Mouse (Mus musculus) lung, embryonic 15.5 days (tissue): ENCODE measurements around the gene Rfx4. TPM values are rescaled to one million over a fixed set of nuclear protein-coding genes. Genes with fewer than 3 reads are reported as not detected.

Experiments
- ATAC-seq: fragments of 200-750 bp; cut with Nextera tagmentation; 2 replicates; pipeline ENCODE4 v1.8.0; 2017; ENCODE audit warnings: moderate number of reproducible peaks, borderline replicate concordance; ENCODE audit not compliant: low FRiP score, low TSS enrichment; ENCODE audit errors: extremely low read depth
- H3K27ac ChIP-seq: fragments of 300-500 bp; sonication (generic); 2 replicates; pipeline ENCODE4 v1.5.1; 2015; ENCODE audit warnings: moderate library complexity, mild to moderate bottlenecking, inconsistent platforms
- H3K27me3 ChIP-seq: fragments of 300-500 bp; sonication (generic); 2 replicates; pipeline ENCODE4 v1.6.1; 2015; ENCODE audit warnings: inconsistent platforms
- H3K36me3 ChIP-seq: fragments of 300-500 bp; sonication (generic); 2 replicates; pipeline ENCODE4 v1.6.1; 2015; ENCODE audit warnings: inconsistent platforms
- H3K4me1 ChIP-seq: fragments of 300-500 bp; sonication (generic); 2 replicates; pipeline ENCODE4 v1.6.1; 2015; ENCODE audit warnings: inconsistent platforms
- H3K4me2 ChIP-seq: fragments of 300-500 bp; sonication (generic); 2 replicates; pipeline ENCODE4 v1.6.1; 2015; ENCODE audit warnings: inconsistent platforms, mild to moderate bottlenecking, moderate library complexity
- H3K4me3 ChIP-seq: fragments of 300-500 bp; sonication (generic); 2 replicates; pipeline ENCODE4 v1.5.1; 2015; ENCODE audit warnings: mild to moderate bottlenecking, inconsistent platforms
- H3K9ac ChIP-seq: fragments of 300-500 bp; sonication (generic); 2 replicates; pipeline ENCODE4 v1.6.1; 2015; ENCODE audit warnings: inconsistent platforms
- H3K9me3 ChIP-seq: fragments of 300-500 bp; sonication (generic); 2 replicates; pipeline ENCODE4 v1.6.1; 2016; ENCODE audit warnings: inconsistent platforms
- WGBS: fragments of 180-500 bp; shearing (Covaris S2); methylation state at CpG from one replicate; pipeline ENCODE4 v1.1.7; 2015; 5-methylcytosine and 5-hydroxymethylcytosine counted together
- polyA plus RNA-seq: library from polyadenylated mRNA; unstranded; fragments of >200 nt; fragmentation: Nextera tagmentation; extraction: Ambion mirVana; gene quantifications from 2 replicates; pipeline ENCODE4 v1.2.1, GENCODE M21; 2015

Gene Rfx4
- polyA plus RNA-seq, 1 experiment from 2014 or later, result not detected

GRCm38 (mm10) chr10:84759511-84760117 lies 3.8 kb downstream of the Rfx4 start:
- no peaks in the 10 kb centered on the region for H3K9me3 ChIP-seq
- no peak for ATAC-seq
- H3K36me3 ChIP-seq, result no peaks in the 10 kb centered on the region
- WGBS, result 8% methylated on average over 16 of the region's 16 CpGs
- peak overlapping the region; percentile 25 for H3K4me3 ChIP-seq
- H3K27me3 ChIP-seq, result peaks cover 99% of the 10 kb centered on the region
- H3K9ac ChIP-seq, result no peak overlapping the region
- peaks cover 39% of the 10 kb centered on the region for H3K4me1 ChIP-seq
- peak overlapping the region; percentile 53 for H3K4me2 ChIP-seq
- H3K27ac ChIP-seq, result no peak overlapping the region

- Histone ChIP-seq H3K36me3 (no peaks in the 10 kb centered on the region), H3K4me3 (peak overlapping the region; percentile 25), H3K9me3 (no peaks in the 10 kb centered on the region), H3K27ac (no peak overlapping the region), H3K9ac (no peak overlapping the region), H3K4me2 (peak overlapping the region; percentile 53), H3K4me1 (peaks cover 31% of the 10 kb centered on the region), H3K27me3 (peaks cover 97% of the 10 kb centered on the region)
- 5% methylated on average over 45 of the region's 46 CpGs for WGBS
- ATAC-seq, result peak; percentile 19; the same call in 1 of the 2 replicates
Measured at GRCm38 (mm10) chr10:84760118-84761111, 4.6 kb downstream of the Rfx4 start.

- 61% methylated on average over 10 of the region's 10 CpGs for WGBS
- Histone ChIP-seq H3K4me3 (no peak overlapping the region), H3K27ac (no peak overlapping the region), H3K27me3 (peaks cover 27% of the 10 kb centered on the region), H3K9me3 (no peaks in the 10 kb centered on the region), H3K9ac (no peak overlapping the region), H3K4me2 (no peak overlapping the region), H3K36me3 (no peaks in the 10 kb centered on the region), H3K4me1 (no peaks in the 10 kb centered on the region)
- ATAC-seq, result no peak
Measured at GRCm38 (mm10) chr10:84768766-84769165, 12.9 kb downstream of the Rfx4 start.

GRCm38 (mm10) chr10:84772380-84773130 lies 16.7 kb downstream of the Rfx4 start:
- H3K4me3 ChIP-seq, result no peak overlapping the region
- 70% methylated on average over 4 of the region's 4 CpGs for WGBS
- H3K27ac ChIP-seq, result no peak overlapping the region
- peaks cover 12% of the 10 kb centered on the region; the same call in 1 of the 2 replicates for H3K4me1 ChIP-seq
- H3K4me2 ChIP-seq, result no peak overlapping the region
- no peak overlapping the region for H3K9ac ChIP-seq
- no peaks in the 10 kb centered on the region; the same call in 1 of the 2 replicates for H3K27me3 ChIP-seq
- H3K36me3 ChIP-seq, result no peaks in the 10 kb centered on the region
- H3K9me3 ChIP-seq, result no peaks in the 10 kb centered on the region
- ATAC-seq, result no peak

- H3K4me2 ChIP-seq, result no peak overlapping the region
- ATAC-seq, result no peak
- no peak overlapping the region for H3K27ac ChIP-seq
- H3K27me3 ChIP-seq, result no peaks in the 10 kb centered on the region
- H3K4me3 ChIP-seq, result no peak overlapping the region
- H3K4me1 ChIP-seq, result peaks cover 12% of the 10 kb centered on the region; the same call in 1 of the 2 replicates
- WGBS, result 84% methylated on average over 4 of the region's 4 CpGs
- H3K9ac ChIP-seq, result no peak overlapping the region
- H3K9me3 ChIP-seq, result no peaks in the 10 kb centered on the region
- no peaks in the 10 kb centered on the region for H3K36me3 ChIP-seq
Measured at GRCm38 (mm10) chr10:84773889-84774288, 18.0 kb downstream of the Rfx4 start.

GRCm38 (mm10) chr10:84774573-84774972 lies 18.7 kb downstream of the Rfx4 start:
- H3K9ac ChIP-seq, result no peak overlapping the region
- H3K27ac ChIP-seq, result no peak overlapping the region
- peak; percentile 74; the same call in 1 of the 2 replicates for ATAC-seq
- no peak overlapping the region for H3K4me2 ChIP-seq
- 39% methylated on average over 12 of the region's 12 CpGs for WGBS
- no peak overlapping the region for H3K4me3 ChIP-seq
- H3K9me3 ChIP-seq, result no peaks in the 10 kb centered on the region
- H3K27me3 ChIP-seq, result no peaks in the 10 kb centered on the region
- peaks cover 12% of the 10 kb centered on the region; the same call in 1 of the 2 replicates for H3K4me1 ChIP-seq
- no peaks in the 10 kb centered on the region for H3K36me3 ChIP-seq

- WGBS, result 47% methylated on average over 5 of the region's 5 CpGs
- H3K27ac ChIP-seq, result no peak overlapping the region
- no peaks in the 10 kb centered on the region for H3K36me3 ChIP-seq
- H3K4me1 ChIP-seq, result peaks cover 12% of the 10 kb centered on the region; the same call in 1 of the 2 replicates
- no peak overlapping the region for H3K4me3 ChIP-seq
- no peak overlapping the region for H3K4me2 ChIP-seq
- no peak overlapping the region for H3K9ac ChIP-seq
- ATAC-seq, result no peak
- no peaks in the 10 kb centered on the region for H3K27me3 ChIP-seq
- no peaks in the 10 kb centered on the region for H3K9me3 ChIP-seq
Measured at GRCm38 (mm10) chr10:84777109-84777508, 21.2 kb downstream of the Rfx4 start.

- WGBS, result 52% methylated on average over 7 of the region's 7 CpGs
- ATAC-seq, result no peak
- no peaks in the 10 kb centered on the region for H3K27me3 ChIP-seq
- H3K4me3 ChIP-seq, result no peak overlapping the region
- H3K27ac ChIP-seq, result no peak overlapping the region
- no peaks in the 10 kb centered on the region for H3K9me3 ChIP-seq
- H3K36me3 ChIP-seq, result no peaks in the 10 kb centered on the region
- H3K4me2 ChIP-seq, result no peak overlapping the region
- peaks cover 12% of the 10 kb centered on the region; the same call in 1 of the 2 replicates for H3K4me1 ChIP-seq
- H3K9ac ChIP-seq, result no peak overlapping the region
Measured at GRCm38 (mm10) chr10:84777974-84778373, 22.1 kb downstream of the Rfx4 start.

- Histone ChIP-seq H3K27ac (no peak overlapping the region), H3K36me3 (no peaks in the 10 kb centered on the region), H3K9me3 (no peaks in the 10 kb centered on the region), H3K4me3 (no peak overlapping the region), H3K4me2 (no peak overlapping the region), H3K27me3 (peaks cover 4% of the 10 kb centered on the region), H3K4me1 (no peaks in the 10 kb centered on the region), H3K9ac (no peak overlapping the region)
- no peak for ATAC-seq
- 65% methylated on average over 4 of the region's 4 CpGs for WGBS
Measured at GRCm38 (mm10) chr10:84780828-84781227, 25.0 kb downstream of the Rfx4 start.

GRCm38 (mm10) chr10:84785339-84785738 lies 29.5 kb downstream of the Rfx4 start:
- Histone ChIP-seq H3K4me3 (no peak overlapping the region), H3K4me2 (no peak overlapping the region), H3K9ac (no peak overlapping the region), H3K4me1 (no peaks in the 10 kb centered on the region), H3K36me3 (no peaks in the 10 kb centered on the region), H3K27ac (no peak overlapping the region), H3K27me3 (peaks cover 4% of the 10 kb centered on the region), H3K9me3 (no peaks in the 10 kb centered on the region)
- 28% methylated on average over 4 of the region's 4 CpGs for WGBS
- ATAC-seq, result no peak

GRCm38 (mm10) chr10:84790323-84790722 lies 34.5 kb downstream of the Rfx4 start:
- no peak overlapping the region for H3K9ac ChIP-seq
- H3K9me3 ChIP-seq, result no peaks in the 10 kb centered on the region
- H3K27ac ChIP-seq, result no peak overlapping the region
- no peaks in the 10 kb centered on the region for H3K36me3 ChIP-seq
- WGBS, result 79% methylated on average over 8 of the region's 8 CpGs
- no peaks in the 10 kb centered on the region for H3K4me1 ChIP-seq
- H3K27me3 ChIP-seq, result no peaks in the 10 kb centered on the region
- no peak overlapping the region for H3K4me2 ChIP-seq
- H3K4me3 ChIP-seq, result no peak overlapping the region
- no peak for ATAC-seq
